Mouse (Mus musculus) forebrain, embryonic 13.5 days (tissue): ENCODE measurements at regions not wholly inside any gene's neighbourhood (a gene's known extent, or its start where the extent isn't known, plus 50 kb on each side); places are given as distances from the start of the nearest gene placed in this dataset.

Experiments used
- ATAC-seq: fragments of 200-750 bp; cut with Nextera tagmentation; 2 replicates; pipeline ENCODE4 v1.8.0; 2017
- H3K27ac ChIP-seq: fragments of 300-500 bp; sonication (generic); 2 replicates; pipeline ENCODE4 v1.5.1; 2015; ENCODE audit warnings: inconsistent platforms, mild to moderate bottlenecking, moderate library complexity
- H3K27me3 ChIP-seq: fragments of 300-500 bp; sonication (generic); 2 replicates; pipeline ENCODE4 v1.6.1; 2015; ENCODE audit warnings: mild to moderate bottlenecking, inconsistent platforms
- H3K36me3 ChIP-seq: fragments of 300-500 bp; sonication (generic); 2 replicates; pipeline ENCODE4 v1.6.1; 2015; ENCODE audit warnings: mild to moderate bottlenecking, inconsistent platforms; ENCODE audit not compliant: poor library complexity, severe bottlenecking
- H3K4me1 ChIP-seq: fragments of 300-500 bp; sonication (generic); 2 replicates; pipeline ENCODE4 v1.6.1; 2015; ENCODE audit warnings: inconsistent platforms
- H3K4me2 ChIP-seq: fragments of 300-500 bp; sonication (generic); 2 replicates; pipeline ENCODE4 v1.6.1; 2015; ENCODE audit warnings: inconsistent platforms, mild to moderate bottlenecking, moderate library complexity
- H3K4me3 ChIP-seq: fragments of 300-500 bp; sonication (generic); 2 replicates; pipeline ENCODE4 v1.5.1; 2015; ENCODE audit warnings: mild to moderate bottlenecking, inconsistent platforms
- H3K9ac ChIP-seq: fragments of 300-500 bp; sonication (generic); 2 replicates; pipeline ENCODE4 v1.6.1; 2015; ENCODE audit warnings: mild to moderate bottlenecking, inconsistent platforms
- H3K9me3 ChIP-seq: fragments of 300-500 bp; sonication (generic); replicated peaks from 2 replicates; pipeline ENCODE4 v1.6.1; 2016; ENCODE audit warnings: inconsistent platforms
- WGBS: fragments of 180-500 bp; shearing (Covaris S2); methylation state at CpG from one replicate; pipeline ENCODE4 v1.1.7; 2015; 5-methylcytosine and 5-hydroxymethylcytosine counted together

GRCm38 (mm10) chrX:42364137-42364536 is 125.4 kb upstream of the Tex13c2 start:
- Histone ChIP-seq H3K9me3 (no peaks in the 10 kb centered on the region), H3K27me3 (no peaks in the 10 kb centered on the region), H3K9ac (no peak overlapping the region), H3K36me3 (no peaks in the 10 kb centered on the region), H3K4me3 (no peak overlapping the region), H3K4me1 (0 out of 2 replicates have a peak, but pooled peaks cover 7% of the 10 kb centered on the region), H3K27ac (no peak overlapping the region), H3K4me2 (no peak overlapping the region)
- WGBS = 83% methylated on average over 1 of the region's 1 CpGs
- no peak for ATAC-seq

- no peak overlapping the region for H3K4me3 ChIP-seq
- no peaks in the 10 kb centered on the region for H3K9me3 ChIP-seq
- H3K9ac ChIP-seq = no peak overlapping the region
- no peak overlapping the region for H3K4me2 ChIP-seq
- H3K27me3 ChIP-seq = no peaks in the 10 kb centered on the region
- H3K4me1 ChIP-seq = no peaks in the 10 kb centered on the region
- no peak overlapping the region for H3K27ac ChIP-seq
- no peaks in the 10 kb centered on the region for H3K36me3 ChIP-seq
- 73% methylated on average over 3 of the region's 3 CpGs for WGBS
- ATAC-seq = no peak
Observed at GRCm38 (mm10) chrX:42373794-42374398, 115.6 kb upstream of the Tex13c2 start.

- no peak for ATAC-seq
- Histone ChIP-seq H3K4me1 (no peaks in the 10 kb centered on the region), H3K27ac (no peak overlapping the region), H3K9ac (no peak overlapping the region), H3K4me3 (no peak overlapping the region), H3K4me2 (no peak overlapping the region), H3K9me3 (no peaks in the 10 kb centered on the region), H3K36me3 (no peaks in the 10 kb centered on the region), H3K27me3 (no peaks in the 10 kb centered on the region)
- WGBS = 75% methylated on average over 3 of the region's 3 CpGs
Observed at GRCm38 (mm10) chrX:42393836-42394556, 95.5 kb upstream of the Tex13c2 start.

- Histone ChIP-seq H3K4me2 (no peak overlapping the region), H3K9ac (no peak overlapping the region), H3K4me1 (no peaks in the 10 kb centered on the region), H3K4me3 (no peak overlapping the region), H3K27ac (no peak overlapping the region), H3K9me3 (no peaks in the 10 kb centered on the region), H3K27me3 (no peaks in the 10 kb centered on the region), H3K36me3 (no peaks in the 10 kb centered on the region)
- no peak for ATAC-seq
- WGBS = 87% methylated on average over 4 of the region's 4 CpGs
Observed at GRCm38 (mm10) chrX:42396441-42396840, 93.0 kb upstream of the Tex13c2 start.

- H3K9ac ChIP-seq = no peak overlapping the region
- H3K27me3 ChIP-seq = no peaks in the 10 kb centered on the region
- no peak for ATAC-seq
- H3K9me3 ChIP-seq = no peaks in the 10 kb centered on the region
- WGBS = 75% methylated on average over 1 of the region's 1 CpGs
- no peaks in the 10 kb centered on the region for H3K36me3 ChIP-seq
- H3K27ac ChIP-seq = no peak overlapping the region
- no peak overlapping the region for H3K4me2 ChIP-seq
- no peaks in the 10 kb centered on the region for H3K4me1 ChIP-seq
- no peak overlapping the region for H3K4me3 ChIP-seq
Observed at GRCm38 (mm10) chrX:42398836-42399235, 90.7 kb upstream of the Tex13c2 start.

- H3K27ac ChIP-seq = no peak overlapping the region
- no peak overlapping the region for H3K4me2 ChIP-seq
- no peaks in the 10 kb centered on the region for H3K4me1 ChIP-seq
Observed at GRCm38 (mm10) chrX:42399343-42399742, 90.1 kb upstream of the Tex13c2 start.

GRCm38 (mm10) chrX:42401091-42401490 is 88.4 kb upstream of the Tex13c2 start:
- 33% methylated on average over 1 of the region's 1 CpGs for WGBS
- H3K4me3 ChIP-seq = no peak overlapping the region

More at GRCm38 (mm10) chrX:42399343-42399742, 90.1 kb upstream of the Tex13c2 start:
- ATAC-seq = no peak
- Histone ChIP-seq H3K9ac (no peak overlapping the region), H3K4me3 (no peak overlapping the region), H3K27me3 (no peaks in the 10 kb centered on the region), H3K9me3 (no peaks in the 10 kb centered on the region), H3K36me3 (no peaks in the 10 kb centered on the region)

GRCm38 (mm10) chrX:42401564-42402334 is 87.7 kb upstream of the Tex13c2 start:
- Histone ChIP-seq H3K4me3 (no peak overlapping the region), H3K4me1 (no peaks in the 10 kb centered on the region), H3K27ac (no peak overlapping the region), H3K9ac (no peak overlapping the region), H3K4me2 (no peak overlapping the region), H3K36me3 (no peaks in the 10 kb centered on the region), H3K9me3 (no peaks in the 10 kb centered on the region), H3K27me3 (no peaks in the 10 kb centered on the region)
- ATAC-seq = no peak
- WGBS = 35% methylated on average over 7 of the region's 7 CpGs

More at GRCm38 (mm10) chrX:42401091-42401490, 88.4 kb upstream of the Tex13c2 start:
- H3K9me3 ChIP-seq = no peaks in the 10 kb centered on the region
- no peak overlapping the region for H3K4me2 ChIP-seq
- H3K27me3 ChIP-seq = no peaks in the 10 kb centered on the region
- no peaks in the 10 kb centered on the region for H3K4me1 ChIP-seq
- H3K27ac ChIP-seq = no peak overlapping the region
- no peaks in the 10 kb centered on the region for H3K36me3 ChIP-seq
- H3K9ac ChIP-seq = no peak overlapping the region
- ATAC-seq = no peak

- Histone ChIP-seq H3K4me2 (no peak overlapping the region), H3K27me3 (no peaks in the 10 kb centered on the region), H3K27ac (no peak overlapping the region), H3K4me1 (no peaks in the 10 kb centered on the region), H3K9ac (no peak overlapping the region), H3K36me3 (no peaks in the 10 kb centered on the region), H3K4me3 (no peak overlapping the region), H3K9me3 (no peaks in the 10 kb centered on the region)
- 55% methylated on average over 4 of the region's 4 CpGs for WGBS
- no peak for ATAC-seq
Observed at GRCm38 (mm10) chrX:42402335-42402605, 87.2 kb upstream of the Tex13c2 start.

- peak; percentile 77; the same call in 1 of the 2 replicates for ATAC-seq
- no peaks in the 10 kb centered on the region for H3K9me3 ChIP-seq
- no peaks in the 10 kb centered on the region for H3K27me3 ChIP-seq
- no peak overlapping the region for H3K9ac ChIP-seq
- H3K36me3 ChIP-seq = no peaks in the 10 kb centered on the region
- no peak overlapping the region for H3K4me2 ChIP-seq
- no peak overlapping the region for H3K4me3 ChIP-seq
- no peak overlapping the region; the same call in 1 of the 2 replicates for H3K27ac ChIP-seq
- WGBS = 16% methylated on average over 7 of the region's 7 CpGs
- H3K4me1 ChIP-seq = no peaks in the 10 kb centered on the region
Observed at GRCm38 (mm10) chrX:42431851-42432635, 57.4 kb upstream of the Tex13c2 start.
